Mouse (Mus musculus) inflammation-experienced regulatory T-cells, adult 6 months (primary cell): ENCODE data around the gene Cabp5. TPM values are rescaled to one million over a fixed set of nuclear protein-coding genes. Genes with fewer than 3 reads are reported as not detected.
"Not testable (repeated sequence)": the region's sequence is repeated elsewhere in the genome, so short reads cannot be mapped to it uniquely, and the experiment has no call there.

Experiments used
- ATAC-seq: one replicate; pipeline ENCODE4 v1.8.0; 2017
- polyA plus RNA-seq, 3 experiments: library from polyadenylated mRNA; unstranded; fragments of 100-300 nt; shearing (Covaris generic); gene quantifications; one replicate each; pipeline ENCODE4 v1.2.1; 2017

Cabp5 gene
- not detected for polyA plus RNA-seq

DNA sequence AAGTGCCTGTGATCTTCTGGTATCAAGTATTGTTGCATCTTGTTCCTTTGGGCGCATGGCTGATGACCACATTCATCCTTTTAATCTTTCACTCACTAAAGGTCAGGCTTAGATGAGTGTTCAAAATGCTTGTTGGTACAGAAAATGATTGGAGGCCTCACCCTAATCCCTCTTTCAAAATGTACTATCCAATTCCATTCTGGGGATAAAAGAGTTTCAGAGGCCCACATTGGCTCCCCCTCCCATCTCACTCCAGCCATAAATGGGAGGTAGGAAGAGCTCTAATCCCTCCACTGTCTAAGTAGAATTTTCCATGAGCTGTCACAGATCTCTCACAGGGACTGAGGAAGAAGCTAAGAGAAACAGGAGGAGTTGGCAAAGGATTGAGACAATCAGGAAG, at the start of gene Cabp5:
TSS of gene Cabp5 (plus strand) at position 301 of the 400 bp plus-strand sequence.
- ATAC-seq = no peak

DNA sequence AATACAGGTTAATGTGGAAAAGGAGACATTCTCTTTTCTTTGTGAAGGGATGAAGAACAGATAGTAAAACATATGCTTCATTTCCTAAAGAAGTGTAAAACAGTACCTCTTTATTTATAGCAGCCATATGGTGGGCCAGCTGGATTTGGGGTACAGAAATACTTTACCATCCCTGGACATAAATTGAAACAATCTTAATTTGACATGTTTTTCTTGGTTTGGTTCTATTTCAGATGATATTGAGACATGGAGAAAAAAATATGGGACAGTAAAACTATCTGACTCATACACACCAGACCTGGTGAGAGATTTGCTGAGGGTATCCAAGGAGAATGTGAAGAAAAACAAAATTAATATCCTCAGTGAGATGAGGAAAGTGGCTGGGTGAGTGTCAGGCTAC, 42.0 kb upstream of the Cabp5 start:
- ATAC-seq = no peak

DNA sequence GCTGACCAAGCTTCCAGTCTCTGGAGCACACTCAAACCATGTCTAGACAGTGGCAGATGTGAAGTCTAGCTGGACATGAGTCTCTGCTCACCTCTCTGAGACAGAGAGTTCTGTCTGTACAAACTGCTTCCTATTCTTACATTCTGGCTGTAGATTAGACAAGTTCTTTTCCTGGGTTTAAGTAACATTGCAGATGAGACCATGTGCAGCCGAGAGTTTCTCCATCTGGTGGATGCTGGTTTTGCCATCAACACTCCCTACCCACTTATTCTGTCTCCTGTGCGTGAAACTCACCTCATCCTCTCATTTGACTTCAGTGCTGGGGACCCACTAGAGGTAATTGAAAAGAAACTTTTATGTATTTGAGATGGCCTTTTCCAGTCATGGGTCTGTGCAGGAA, 17.3 kb upstream of the Cabp5 start:
- no peak for ATAC-seq

DNA sequence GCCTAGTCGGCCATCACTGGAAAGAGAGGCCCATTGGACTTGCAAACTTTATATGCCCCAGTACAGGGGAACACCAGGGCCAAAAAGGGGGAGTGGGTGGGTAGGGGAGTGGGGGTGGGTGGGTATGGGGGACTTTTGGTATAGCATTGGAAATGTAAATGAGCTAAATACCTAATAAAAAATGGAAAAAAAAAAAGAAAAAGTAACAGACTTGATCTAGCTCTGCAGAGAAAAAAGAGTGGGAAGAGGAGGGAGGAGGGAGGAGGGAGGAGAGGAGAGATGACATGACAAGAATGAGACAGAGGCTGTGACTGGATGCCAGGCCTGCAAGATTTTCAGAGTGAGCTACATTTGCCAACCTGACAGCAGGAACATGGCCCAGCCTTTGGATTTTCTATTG, 52.6 kb downstream of the Cabp5 start, which contains the start of gene Bsph1:
TSS of gene Bsph1 (plus strand) at position 301 of the 400 bp plus-strand sequence.
- not testable (repeated sequence) for ATAC-seq

Other genes with a start within 250 kb of the Cabp5 start
- gene Vmn1r88, start 238.6 kb upstream of the Cabp5 start, polyA plus RNA-seq = under 1 TPM; 0.04 to 0.07 (median 0.05) TPM
- gene Vmn1r89, start 185.1 kb upstream of the Cabp5 start, polyA plus RNA-seq = not detected
- 10 to 100 TPM; 24.1 to 85.4 (median 33.4) TPM for gene Lig1, start 120.8 kb upstream of the Cabp5 start, polyA plus RNA-seq
- 1 to 10 TPM; 1.7 to 2.5 (median 2.2) TPM for gene Zswim9, start 119.4 kb upstream of the Cabp5 start, polyA plus RNA-seq
- gene Pla2g4c, start 73.5 kb upstream of the Cabp5 start, polyA plus RNA-seq = 1 to 10 TPM in 1 of 3 experiments, under 1 TPM in 2; 0.39 to 1.0 (median 0.41) TPM
- gene Bsph1, start 52.7 kb downstream of the Cabp5 start, polyA plus RNA-seq = not detected
- not detected for gene Bsph2, start 172.9 kb downstream of the Cabp5 start, polyA plus RNA-seq
- gene Sult2a5, start 225.8 kb downstream of the Cabp5 start, polyA plus RNA-seq = not detected